Mouse (Mus musculus): Measurements from ENCODE around the gene Lrrc4c. TPM values are rescaled to one million over a fixed set of nuclear protein-coding genes. Genes with fewer than 3 reads are reported as not detected.

Lrrc4c gene
- polyA plus RNA-seq, 1 experiment: 0.48 TPM

- no peak overlapping the region for H3K4me3 ChIP-seq (ENCODE audit: insufficient read depth, low read depth, low read length)
- H3K27ac ChIP-seq (replicated peaks; ENCODE audit: low read depth, low read length): no peak overlapping the region
- no peaks in the 10 kb centered on the region for H3K4me1 ChIP-seq (ENCODE audit: control insufficient read depth, insufficient read depth, insufficient read length, low read length)
These were observed 631.6 kb downstream of the Lrrc4c start for GRCm38 (mm10) chr2:96949531-96949930.

DNA sequence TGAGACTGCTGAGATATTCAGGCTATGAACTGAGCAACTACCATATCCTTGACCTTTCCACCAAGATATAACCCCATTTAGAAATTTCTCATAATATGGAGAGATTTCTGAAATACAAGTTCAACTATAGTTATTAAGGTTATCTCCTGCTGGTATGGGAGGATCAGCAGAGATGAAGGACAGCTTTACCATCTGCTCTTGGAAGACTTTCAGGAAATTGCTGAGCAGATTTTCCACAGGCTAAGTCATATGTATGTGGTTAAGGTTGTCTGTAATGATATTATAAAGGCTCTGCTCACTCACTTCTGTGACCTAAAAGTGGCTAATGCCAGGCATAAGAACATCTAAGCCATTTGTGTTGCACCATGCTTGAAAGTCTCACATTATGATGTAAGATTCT lies 681.6 kb downstream of the Lrrc4c start:
- no peak overlapping the region for H3K4me3 ChIP-seq (ENCODE audit: insufficient read depth, low read depth, low read length)
- H3K4me1 ChIP-seq (ENCODE audit: control insufficient read depth, insufficient read depth, insufficient read length, low read length): no peaks in the 10 kb centered on the region
- no peak overlapping the region for H3K27ac ChIP-seq (replicated peaks; ENCODE audit: low read depth, low read length)

DNA sequence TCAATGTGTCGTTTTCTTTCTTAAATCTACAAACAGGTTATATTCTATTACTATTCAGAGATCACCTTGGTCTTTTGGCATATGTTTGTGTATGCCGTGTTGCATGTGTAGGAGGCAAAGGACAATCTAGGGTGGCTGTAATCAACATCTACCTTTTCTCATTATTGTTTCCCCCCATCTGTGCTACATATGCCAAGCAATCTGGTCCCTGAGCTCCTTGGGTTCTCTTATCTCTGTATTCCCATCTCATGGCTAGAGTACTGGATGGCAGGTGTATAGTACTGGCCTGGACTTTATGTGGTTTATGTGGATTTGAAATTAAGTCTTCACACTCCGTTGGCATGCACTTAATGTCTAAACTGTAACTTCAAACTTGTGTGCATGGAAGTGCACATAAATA lies 700.4 kb downstream of the Lrrc4c start:
- Histone ChIP-seq H3K4me3 (ENCODE audit: insufficient read depth, low read depth, low read length) (no peak overlapping the region), H3K27ac (replicated peaks; ENCODE audit: low read depth, low read length) (no peak overlapping the region), H3K4me1 (ENCODE audit: control insufficient read depth, insufficient read depth, insufficient read length, low read length) (no peaks in the 10 kb centered on the region)

GRCm38 (mm10) chr2:97026991-97027390 lies 709.0 kb downstream of the Lrrc4c start:
- Histone ChIP-seq H3K27ac (replicated peaks; ENCODE audit: low read depth, low read length) (no peak overlapping the region), H3K4me1 (ENCODE audit: control insufficient read depth, insufficient read depth, insufficient read length, low read length) (no peaks in the 10 kb centered on the region), H3K4me3 (ENCODE audit: insufficient read depth, low read depth, low read length) (no peak overlapping the region)

DNA sequence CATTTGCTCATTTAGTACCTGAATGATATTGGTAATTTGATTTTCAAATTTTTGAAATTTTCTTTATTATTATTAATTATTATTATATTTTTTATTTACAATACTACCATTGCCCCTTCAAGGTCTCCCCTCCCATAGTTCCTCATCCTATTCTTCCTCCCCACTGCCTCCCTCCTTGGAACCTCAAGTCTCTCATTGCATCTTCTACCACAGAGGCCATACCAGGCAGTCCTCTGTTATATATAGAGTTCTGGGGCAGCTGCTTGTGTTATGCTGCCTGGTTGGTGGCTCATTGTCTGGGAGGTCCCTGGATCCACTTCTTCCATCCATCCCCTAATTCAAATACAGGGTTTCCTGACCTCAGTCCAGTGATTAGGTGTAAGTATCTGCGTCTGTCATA lies 709.6 kb downstream of the Lrrc4c start:
- H3K4me1 ChIP-seq (ENCODE audit: control insufficient read depth, insufficient read depth, insufficient read length, low read length): no peaks in the 10 kb centered on the region
- H3K27ac ChIP-seq (replicated peaks; ENCODE audit: low read depth, low read length): no peak overlapping the region
- no peak overlapping the region for H3K4me3 ChIP-seq (ENCODE audit: insufficient read depth, low read depth, low read length)

DNA sequence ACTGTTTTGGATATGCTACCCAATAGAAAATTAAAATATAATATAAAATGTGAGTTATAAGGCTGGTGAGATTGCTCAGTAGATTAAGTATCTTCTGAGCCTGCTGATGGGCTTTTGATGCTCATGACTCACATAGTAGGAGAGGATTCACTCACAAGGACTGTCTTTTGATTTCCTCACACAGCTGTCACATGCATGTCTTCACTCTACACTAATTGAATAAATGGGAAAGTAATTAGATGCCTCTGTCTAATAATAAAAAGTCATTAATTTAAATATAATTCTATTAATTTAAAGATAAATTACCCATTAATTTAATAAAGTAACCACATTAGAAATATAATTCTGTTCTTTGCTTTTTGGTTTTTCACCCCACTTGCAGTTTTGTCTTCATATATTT lies 718.4 kb downstream of the Lrrc4c start:
- no peak overlapping the region for H3K27ac ChIP-seq (replicated peaks; ENCODE audit: low read depth, low read length)
- H3K4me1 ChIP-seq (ENCODE audit: control insufficient read depth, insufficient read depth, insufficient read length, low read length): no peaks in the 10 kb centered on the region
- H3K4me3 ChIP-seq (ENCODE audit: insufficient read depth, low read depth, low read length): no peak overlapping the region

DNA sequence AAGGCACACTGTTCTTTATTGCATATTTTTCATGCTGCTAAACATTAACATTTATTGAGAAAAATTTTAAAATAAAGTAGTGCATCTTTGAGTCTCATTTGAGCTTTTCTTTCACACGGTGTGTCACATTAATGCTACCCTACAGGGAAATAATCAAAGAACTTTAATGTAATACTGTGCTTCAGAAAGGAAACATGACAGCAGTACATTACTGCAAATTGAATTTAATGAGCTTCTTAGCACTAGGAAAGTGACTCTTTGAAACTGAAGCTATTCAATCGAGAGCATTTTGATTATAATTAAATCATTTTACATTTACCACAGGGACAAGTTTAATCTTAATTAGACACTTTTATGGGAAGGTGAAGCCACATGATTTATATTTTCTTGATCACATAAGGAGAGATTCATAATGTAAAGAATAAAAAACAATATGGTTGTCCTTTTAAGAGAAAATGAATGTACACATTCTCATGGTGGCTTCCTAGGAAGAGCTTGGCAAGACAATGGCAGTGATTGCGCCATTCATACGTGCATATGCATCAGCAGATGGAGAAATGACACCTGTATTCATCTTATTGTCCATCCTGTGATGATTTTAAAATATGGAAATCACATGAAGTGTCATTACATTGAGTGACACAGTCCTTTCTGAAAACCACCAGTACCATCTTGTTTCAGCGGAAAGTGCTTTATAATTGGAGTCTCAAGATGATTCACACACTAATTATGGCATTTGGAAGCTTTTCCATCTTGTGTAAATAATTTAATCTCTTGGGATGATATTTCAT lies 719.2 kb downstream of the Lrrc4c start:
- Histone ChIP-seq H3K27ac (replicated peaks; ENCODE audit: low read depth, low read length) (no peak overlapping the region), H3K4me3 (ENCODE audit: insufficient read depth, low read depth, low read length) (no peak overlapping the region), H3K4me1 (ENCODE audit: control insufficient read depth, insufficient read depth, insufficient read length, low read length) (no peaks in the 10 kb centered on the region)

DNA sequence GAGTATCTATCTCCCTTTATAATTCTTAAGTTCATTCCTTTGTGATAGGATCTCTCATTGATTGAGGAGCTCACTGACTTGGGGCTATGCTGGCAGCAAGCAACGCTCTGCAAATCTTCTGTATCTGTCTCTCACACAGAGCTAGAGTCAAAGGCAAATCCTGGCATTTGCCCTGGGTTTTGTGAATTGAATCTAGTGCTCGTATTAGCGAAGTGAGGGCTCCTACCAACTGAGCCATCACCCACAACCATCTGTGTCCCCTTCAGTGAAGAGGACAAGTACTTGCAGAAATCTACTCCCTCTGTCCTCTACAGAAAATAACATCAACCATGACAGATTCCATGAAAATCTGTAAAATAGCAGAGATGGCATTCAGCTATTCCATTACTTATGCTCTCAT lies 726.0 kb downstream of the Lrrc4c start:
- Histone ChIP-seq H3K4me3 (ENCODE audit: insufficient read depth, low read depth, low read length) (no peak overlapping the region), H3K4me1 (ENCODE audit: control insufficient read depth, insufficient read depth, insufficient read length, low read length) (no peaks in the 10 kb centered on the region), H3K27ac (replicated peaks; ENCODE audit: low read depth, low read length) (no peak overlapping the region)

GRCm38 (mm10) chr2:97045628-97046027 lies 727.7 kb downstream of the Lrrc4c start:
- H3K27ac ChIP-seq (replicated peaks; ENCODE audit: low read depth, low read length): no peak overlapping the region
- H3K4me1 ChIP-seq (ENCODE audit: control insufficient read depth, insufficient read depth, insufficient read length, low read length): no peaks in the 10 kb centered on the region
- H3K4me3 ChIP-seq (ENCODE audit: insufficient read depth, low read depth, low read length): no peak overlapping the region

- no peaks in the 10 kb centered on the region for H3K4me1 ChIP-seq (ENCODE audit: control insufficient read depth, insufficient read depth, insufficient read length, low read length)
- no peak overlapping the region for H3K4me3 ChIP-seq (ENCODE audit: insufficient read depth, low read depth, low read length)
- no peak overlapping the region for H3K27ac ChIP-seq (replicated peaks; ENCODE audit: low read depth, low read length)
These were observed 762.2 kb downstream of the Lrrc4c start for GRCm38 (mm10) chr2:97080156-97080555.

DNA sequence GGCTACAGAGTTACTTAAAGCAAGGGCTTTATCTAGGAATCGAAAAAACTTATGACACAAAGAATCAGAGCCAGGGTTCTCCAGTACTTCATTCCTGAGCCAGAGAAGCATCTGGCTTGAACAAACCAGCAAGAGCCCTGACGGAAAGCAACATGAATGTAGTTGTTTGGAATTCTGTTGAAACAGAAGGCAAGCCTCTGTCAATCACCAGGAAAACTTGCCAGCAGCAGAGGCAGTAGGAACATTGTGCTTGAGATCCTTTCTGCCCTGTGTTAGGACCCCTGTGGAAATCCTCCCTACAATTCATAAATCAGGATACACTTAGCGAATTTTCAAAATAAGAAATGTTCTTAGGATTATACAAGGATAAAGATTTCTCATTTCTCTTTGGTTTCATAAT lies 780.0 kb downstream of the Lrrc4c start:
- H3K4me3 ChIP-seq (ENCODE audit: insufficient read depth, low read depth, low read length): no peak overlapping the region
- H3K27ac ChIP-seq (replicated peaks; ENCODE audit: low read depth, low read length): no peak overlapping the region

GRCm38 (mm10) chr2:97103398-97104162 lies 785.6 kb downstream of the Lrrc4c start:
- Histone ChIP-seq H3K4me3 (ENCODE audit: insufficient read depth, low read depth, low read length) (no peak overlapping the region), H3K27ac (replicated peaks; ENCODE audit: low read depth, low read length) (no peak overlapping the region), H3K4me1 (ENCODE audit: control insufficient read depth, insufficient read depth, insufficient read length, low read length) (no peaks in the 10 kb centered on the region)

More for the DNA sequence above, 780.0 kb downstream of the Lrrc4c start:
- H3K4me1 ChIP-seq (ENCODE audit: control insufficient read depth, insufficient read depth, insufficient read length, low read length): no peaks in the 10 kb centered on the region

DNA sequence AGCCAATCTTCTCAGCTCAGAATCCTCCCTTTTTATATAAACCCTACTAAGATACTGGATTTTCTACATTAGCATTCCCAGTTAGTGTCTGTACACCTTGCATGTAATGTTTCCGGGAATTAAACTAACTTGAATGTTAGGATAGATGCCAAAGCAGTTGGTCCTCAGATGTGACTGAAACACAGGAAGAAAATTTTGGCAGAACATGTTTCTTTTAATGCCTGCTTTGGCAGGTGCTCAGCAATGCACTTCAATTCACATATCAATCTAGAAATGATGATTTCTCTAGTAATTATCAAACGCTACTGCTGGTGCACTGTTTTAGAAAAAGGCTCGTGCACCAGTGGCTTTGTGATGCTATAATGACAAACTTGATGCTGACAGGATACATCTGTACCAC lies 806.3 kb downstream of the Lrrc4c start:
- no peaks in the 10 kb centered on the region for H3K4me1 ChIP-seq (ENCODE audit: control insufficient read depth, insufficient read depth, insufficient read length, low read length)
- no peak overlapping the region for H3K27ac ChIP-seq (replicated peaks; ENCODE audit: low read depth, low read length)
- H3K4me3 ChIP-seq (ENCODE audit: insufficient read depth, low read depth, low read length): no peak overlapping the region

DNA sequence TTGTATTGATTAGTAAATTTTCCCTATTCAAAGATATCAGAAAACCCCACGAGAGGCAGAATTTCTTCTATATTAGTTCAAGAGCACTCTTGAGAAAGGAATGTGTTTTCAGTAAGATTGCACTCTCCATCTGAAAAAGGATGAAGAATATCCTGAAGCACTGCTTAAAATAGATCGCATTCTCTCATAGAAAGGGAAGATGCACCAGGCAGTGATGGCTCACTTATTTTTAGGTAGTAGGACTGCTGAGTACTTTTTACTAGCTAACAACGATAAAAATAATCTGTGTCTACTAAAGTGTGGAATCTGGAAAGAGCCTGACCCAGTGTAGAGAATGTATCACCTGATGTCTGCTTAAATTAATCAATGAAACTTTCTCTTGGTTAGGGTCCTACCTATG lies 820.5 kb downstream of the Lrrc4c start:
- H3K27ac ChIP-seq (replicated peaks; ENCODE audit: low read depth, low read length): no peak overlapping the region
- H3K4me3 ChIP-seq (ENCODE audit: insufficient read depth, low read depth, low read length): no peak overlapping the region
- H3K4me1 ChIP-seq (ENCODE audit: control insufficient read depth, insufficient read depth, insufficient read length, low read length): no peaks in the 10 kb centered on the region

DNA sequence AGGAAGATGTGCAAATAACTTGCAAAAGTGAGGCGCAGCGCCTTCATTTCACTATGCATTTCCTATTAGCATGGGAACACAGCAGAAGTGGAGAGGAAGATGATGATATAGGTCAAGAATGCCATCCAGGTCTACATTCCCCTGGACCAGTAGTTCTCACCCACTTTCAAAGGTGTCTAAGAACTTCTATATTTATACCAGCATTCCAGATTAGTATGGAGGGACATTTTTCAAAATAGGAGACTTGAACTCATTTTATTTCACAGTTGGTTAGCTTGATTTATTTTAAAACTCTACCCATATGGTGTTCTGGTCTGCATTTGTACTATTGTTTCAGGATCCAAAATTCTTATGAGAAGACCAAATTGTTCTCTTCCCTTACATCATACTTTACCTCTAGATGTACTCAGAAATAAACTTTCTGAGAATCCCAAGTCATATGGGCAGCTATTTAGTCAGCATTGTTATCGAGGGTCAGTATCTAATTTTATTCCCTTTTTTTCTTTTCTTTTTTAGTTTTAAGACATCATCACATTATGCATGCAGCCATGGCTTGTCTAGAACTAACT lies 833.7 kb downstream of the Lrrc4c start:
- Histone ChIP-seq H3K4me3 (ENCODE audit: insufficient read depth, low read depth, low read length) (no peak overlapping the region), H3K4me1 (ENCODE audit: control insufficient read depth, insufficient read depth, insufficient read length, low read length) (no peaks in the 10 kb centered on the region), H3K27ac (replicated peaks; ENCODE audit: low read depth, low read length) (no peak overlapping the region)
